ENCODE assay signal across 9 mouse cellular contexts in genomic region chr13:33995197-33995596, GRCm38 (mm10). TPM values are rescaled to one million over a fixed set of nuclear protein-coding genes. Genes with fewer than 3 reads are reported as not detected.
DNase-seq lines count a peak whose midpoint lies in the region; ATAC-seq lines count a peak whose summit lies in the region.
"Had no signal": no experiment of that assay in that cellular context is flagged by ENCODE, and none has a peak within 500 bp of the region (broad histone marks: within the 10 kb centered on the region; RNA-seq: fewer than 3 reads in every experiment).

No protein-coding gene starts in this region.

- H3K4me3 ChIP-seq in hindbrain, embryonic 10.5 days: no peak overlapping the region
- H3K4me3 ChIP-seq in hindbrain, embryonic 12.5 days: no peak overlapping the region
- no peak overlapping the region for H3K4me3 ChIP-seq in midbrain, embryonic 13.5 days (replicated peaks)
- H3K4me3 ChIP-seq: neural tube, embryonic 12.5 days had no signal

- peaks cover 7% of the 10 kb centered on the region; the same call in 1 of the 2 replicates for H3K36me3 ChIP-seq in hindbrain, embryonic 10.5 days
- H3K36me3 ChIP-seq in hindbrain, embryonic 12.5 days: 0 out of 2 replicates have a peak, but pooled peaks cover 9% of the 10 kb centered on the region
- peaks cover 9% of the 10 kb centered on the region; the same call in 1 of the 2 replicates for H3K36me3 ChIP-seq in midbrain, embryonic 13.5 days
- H3K36me3 ChIP-seq: neural tube, embryonic 12.5 days had no signal

- WGBS in hindbrain, embryonic 10.5 days: 25% methylated on average over 1 of the region's 1 CpGs
- WGBS in hindbrain, embryonic 12.5 days: 13% methylated on average over 1 of the region's 1 CpGs
- 36% methylated on average over 1 of the region's 1 CpGs for WGBS in midbrain, embryonic 13.5 days

- H3K4me2 ChIP-seq in hindbrain, embryonic 12.5 days (replicated peaks): no peak overlapping the region
- H3K4me2 ChIP-seq in midbrain, embryonic 13.5 days (replicated peaks): no peak overlapping the region
- H3K4me2 ChIP-seq: neural tube, embryonic 12.5 days had no signal

- DNase-seq in hindbrain, embryonic 10.5 days (ENCODE audit: low spot score): peak; percentile 64
- DNase-seq in cerebellum, adult 8-10 months: peak; percentile 68
- DNase-seq in frontal cortex, postnatal 10 days (ENCODE audit: low spot score in 2 of 2): peak; percentile 32 to 51
- peak; percentile 21 to 30 for DNase-seq in left cerebral cortex, adult 8-10 months (ENCODE audit: low spot score in 2 of 2)
- peak; percentile 44 to 77 for DNase-seq in spleen, postnatal 10 days (ENCODE audit: low spot score in 2 of 2)

- no peaks in the 10 kb centered on the region for H3K4me1 ChIP-seq in hindbrain, embryonic 10.5 days (replicated peaks)
- H3K4me1 ChIP-seq in hindbrain, embryonic 12.5 days: no peaks in the 10 kb centered on the region
- H3K4me1 ChIP-seq in midbrain, embryonic 13.5 days (replicated peaks): no peaks in the 10 kb centered on the region
- H3K4me1 ChIP-seq: neural tube, embryonic 12.5 days had no signal

- no peaks in the 10 kb centered on the region for H3K9me3 ChIP-seq in hindbrain, embryonic 10.5 days
- H3K9me3 ChIP-seq in hindbrain, embryonic 12.5 days (replicated peaks): no peaks in the 10 kb centered on the region
- H3K9me3 ChIP-seq in midbrain, embryonic 13.5 days: no peaks in the 10 kb centered on the region
- H3K9me3 ChIP-seq: neural tube, embryonic 12.5 days had no signal

- no peaks in the 10 kb centered on the region for H3K27me3 ChIP-seq in hindbrain, embryonic 10.5 days (ENCODE audit: insufficient read depth, poor library complexity, severe bottlenecking)
- no peaks in the 10 kb centered on the region for H3K27me3 ChIP-seq in hindbrain, embryonic 12.5 days
- H3K27me3 ChIP-seq in midbrain, embryonic 13.5 days: no peaks in the 10 kb centered on the region
- H3K27me3 ChIP-seq: neural tube, embryonic 12.5 days had no signal

- no peak for ATAC-seq in hindbrain, embryonic 12.5 days (ENCODE audit: low FRiP score)
- ATAC-seq in inflammation-experienced regulatory T-cells, adult 6 months: peak; percentile 91
- 0 out of 2 replicates have a peak, but pooled peaks have one; percentile 50 for ATAC-seq in midbrain, embryonic 13.5 days

- H3K9ac ChIP-seq in hindbrain, embryonic 12.5 days: no peak overlapping the region
- H3K9ac ChIP-seq in midbrain, embryonic 13.5 days (replicated peaks): no peak overlapping the region
- H3K9ac ChIP-seq: neural tube, embryonic 12.5 days had no signal

- H3K27ac ChIP-seq in hindbrain, embryonic 10.5 days: no peak overlapping the region
- H3K27ac ChIP-seq in hindbrain, embryonic 12.5 days: no peak overlapping the region
- no peak overlapping the region for H3K27ac ChIP-seq in midbrain, embryonic 13.5 days
- H3K27ac ChIP-seq: neural tube, embryonic 12.5 days had no signal

RNA-seq across cellular contexts. Expression of gene Ripk1, which starts 7.0 kb away (rescaled TPM):
- 7.3 and 10.0 TPM in 2 replicates for polyA plus RNA-seq in hindbrain, embryonic 10.5 days (2016; fragmentation: Nextera tagmentation; extraction: Ambion mirVana)
- polyA plus RNA-seq in hindbrain, embryonic 12.5 days (2016; fragmentation: Nextera tagmentation; extraction: Ambion mirVana): 11.3 and 12.9 TPM in 2 replicates
- 10 to 100 TPM; 10.6 to 17.5 (median 16.5) TPM for polyA plus RNA-seq in inflammation-experienced regulatory T-cells, adult 6 months (2017; shearing (Covaris generic))
- total RNA-seq in left cerebral cortex, adult 8-10 months (2022): 1 to 10 TPM; 6.1 to 6.9 (median 6.5) TPM
- polyA plus RNA-seq in midbrain, embryonic 13.5 days (2015; fragmentation: Nextera tagmentation; extraction: Ambion mirVana): 5.3 and 6.4 TPM in 2 replicates

RNA-seq across cellular contexts. Expression of gene Serpinb6a, which starts 7.4 kb away (rescaled TPM):
- polyA plus RNA-seq in hindbrain, embryonic 10.5 days (2016; fragmentation: Nextera tagmentation; extraction: Ambion mirVana): 28.3 and 35.5 TPM in 2 replicates
- polyA plus RNA-seq in hindbrain, embryonic 12.5 days (2016; fragmentation: Nextera tagmentation; extraction: Ambion mirVana): 43.0 and 44.2 TPM in 2 replicates
- 10 to 100 TPM; 39.5 to 66.1 (median 50.4) TPM for polyA plus RNA-seq in inflammation-experienced regulatory T-cells, adult 6 months (2017; shearing (Covaris generic))
- 10 to 100 TPM; 36.0 to 44.5 (median 39.3) TPM for total RNA-seq in left cerebral cortex, adult 8-10 months (2022)
- 29.5 and 31.1 TPM in 2 replicates for polyA plus RNA-seq in midbrain, embryonic 13.5 days (2015; fragmentation: Nextera tagmentation; extraction: Ambion mirVana)

RNA-seq across cellular contexts. Expression of gene Nqo2, which starts 30.7 kb away (rescaled TPM):
- 19.2 and 26.2 TPM in 2 replicates for polyA plus RNA-seq in hindbrain, embryonic 10.5 days (2016; fragmentation: Nextera tagmentation; extraction: Ambion mirVana)
- 15.9 and 16.0 TPM in 2 replicates for polyA plus RNA-seq in hindbrain, embryonic 12.5 days (2016; fragmentation: Nextera tagmentation; extraction: Ambion mirVana)
- polyA plus RNA-seq in inflammation-experienced regulatory T-cells, adult 6 months (2017; shearing (Covaris generic)): 10 to 100 TPM; 10.3 to 21.3 (median 10.4) TPM
- total RNA-seq in left cerebral cortex, adult 8-10 months (2022): 1 to 10 TPM; 5.7 to 9.0 (median 7.8) TPM
- 8.4 and 9.7 TPM in 2 replicates for polyA plus RNA-seq in midbrain, embryonic 13.5 days (2015; fragmentation: Nextera tagmentation; extraction: Ambion mirVana)

RNA-seq across cellular contexts. Expression of gene Bphl, which starts 42.2 kb away (rescaled TPM):
- 33.1 and 34.5 TPM in 2 replicates for polyA plus RNA-seq in hindbrain, embryonic 10.5 days (2016; fragmentation: Nextera tagmentation; extraction: Ambion mirVana)
- 34.4 and 44.0 TPM in 2 replicates for polyA plus RNA-seq in hindbrain, embryonic 12.5 days (2016; fragmentation: Nextera tagmentation; extraction: Ambion mirVana)
- 10 to 100 TPM; 11.8 to 33.6 (median 31.4) TPM for polyA plus RNA-seq in inflammation-experienced regulatory T-cells, adult 6 months (2017; shearing (Covaris generic))
- 10 to 100 TPM; 41.4 to 49.8 (median 45.9) TPM for total RNA-seq in left cerebral cortex, adult 8-10 months (2022)
- polyA plus RNA-seq in midbrain, embryonic 13.5 days (2015; fragmentation: Nextera tagmentation; extraction: Ambion mirVana): 31.6 and 36.8 TPM in 2 replicates
